Mouse (Mus musculus): ENCODE results near the gene Fbp1.
"Not testable (repeated sequence)": the region's sequence is repeated elsewhere in the genome, so short reads cannot be mapped to it uniquely, and the experiment has no call there.

Fbp1 gene

GRCm38 (mm10) chr13:62832239-62832638 lies 55.8 kb downstream of the Fbp1 start:
- no peak for DNase-seq

- not testable (repeated sequence) for DNase-seq
Observed at GRCm38 (mm10) chr13:62815705-62816104, 72.4 kb downstream of the Fbp1 start.
